Mouse (Mus musculus): ENCODE measurements around the gene Klrb1f.
"Not testable (repeated sequence)": the region's sequence is repeated elsewhere in the genome, so short reads cannot be mapped to it uniquely, and the experiment has no call there.

Gene Klrb1f

DNA sequence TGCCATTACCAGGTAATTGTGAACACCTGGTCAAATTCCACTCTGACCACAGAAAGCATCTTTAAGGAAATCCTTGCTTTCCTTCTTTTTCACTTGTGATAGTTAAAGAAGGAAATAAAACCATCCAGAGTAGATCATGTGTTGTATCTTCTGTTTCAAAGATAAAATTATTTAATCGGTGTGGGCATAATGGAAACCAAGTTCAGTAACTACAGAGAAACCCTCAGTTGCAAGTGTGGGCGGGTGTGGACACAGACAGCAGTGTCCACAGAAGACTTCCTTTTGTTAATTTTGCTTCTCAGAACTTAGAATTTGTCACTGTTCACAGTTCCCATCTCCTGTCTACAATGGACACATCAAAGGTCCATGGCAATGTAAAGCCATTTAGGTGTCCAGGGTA is at the start of gene Klrb1f:
Gene Klrb1f, plus strand, starts transcription at position 301 of the 400 bp plus-strand sequence.
- CTCF ChIA-PET = no interaction called here
- POLR2A ChIA-PET = no interaction called here

- CTCF ChIA-PET = no interaction called here
- POLR2A ChIA-PET = interaction anchor here in 1 of 4 experiments (1.0 kb wide), 1 partner anchor 76 kb away, joined by 3 read pairs; no protein-coding TSS in a partner anchor
Observed at GRCm38 (mm10) chr6:128996054-128996767, 49.5 kb upstream of the Klrb1f start.

DNA sequence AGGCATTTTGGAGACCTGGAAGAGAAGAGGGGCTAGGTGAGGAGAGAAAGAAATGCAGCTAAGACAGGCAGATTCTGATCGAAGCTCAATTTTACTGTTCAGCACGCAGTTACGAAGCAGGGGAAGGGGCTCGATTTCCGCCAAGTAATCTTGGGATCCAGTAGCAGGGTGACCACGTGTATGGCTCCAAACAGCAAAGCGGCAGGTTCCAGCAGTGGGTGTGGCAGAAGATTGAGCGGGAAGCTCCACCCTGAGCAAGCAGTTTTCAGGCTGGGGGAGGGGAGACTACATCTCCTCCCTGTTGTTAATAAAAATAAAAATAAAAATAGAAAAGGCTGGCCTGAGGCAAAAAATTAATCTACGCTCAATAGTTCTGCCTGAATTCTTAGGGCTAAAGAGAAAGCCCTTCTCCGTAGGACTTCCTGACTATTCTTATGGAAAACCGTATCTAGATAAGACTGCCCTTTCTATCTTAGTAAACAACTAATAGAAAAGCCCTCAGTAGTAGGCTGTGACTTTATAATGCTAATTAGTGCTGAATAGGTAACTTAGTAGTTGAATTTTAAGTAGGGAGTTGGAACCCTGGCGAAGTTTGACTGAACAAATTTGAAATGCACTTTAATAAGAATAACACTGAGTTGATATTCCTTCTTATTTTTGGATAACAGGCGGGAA is 48.8 kb upstream of the Klrb1f start:
- POLR2A ChIA-PET = interaction anchor here in 1 of 4 experiments (1.0 kb wide), 1 partner anchor 75 kb away, joined by 3 read pairs; no protein-coding TSS in a partner anchor
- CTCF ChIA-PET = no interaction called here

GRCm38 (mm10) chr6:129001392-129001791 is 44.3 kb upstream of the Klrb1f start:
- POLR2A ChIA-PET = no interaction called here
- CTCF ChIA-PET = no interaction called here

GRCm38 (mm10) chr6:129008552-129008951 is 37.1 kb upstream of the Klrb1f start:
- CTCF ChIA-PET = no interaction called here

DNA sequence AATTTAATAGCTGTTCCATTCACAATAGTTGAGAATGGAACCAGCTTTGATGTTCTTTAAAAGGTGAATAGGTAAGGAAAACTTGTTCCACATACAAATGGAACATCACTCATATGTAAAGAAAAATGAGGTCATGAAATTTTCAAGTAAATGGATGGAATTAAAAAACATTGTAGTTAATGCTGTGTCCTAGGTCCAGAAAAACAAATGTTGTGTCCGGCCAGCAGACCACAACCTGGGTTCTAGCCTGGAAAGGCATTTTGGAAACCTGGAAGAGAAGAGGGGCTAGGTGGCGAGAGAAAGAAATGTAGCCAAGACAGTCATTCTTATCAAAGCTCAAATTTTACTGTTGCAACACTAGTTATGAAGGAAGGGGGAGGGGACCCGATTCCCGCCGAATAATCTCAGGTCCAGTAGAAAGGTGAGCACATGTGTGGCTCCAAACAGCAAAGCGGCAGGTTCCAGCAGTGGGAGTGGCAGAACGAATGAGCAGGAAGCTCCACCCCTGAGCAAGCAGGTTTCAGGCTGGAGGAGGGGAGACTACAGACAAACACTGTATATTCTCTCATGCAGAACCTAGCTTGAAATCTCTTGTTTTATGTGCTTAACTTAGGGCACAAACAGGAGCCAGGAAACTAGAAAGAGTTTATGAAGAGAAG is 35.7 kb upstream of the Klrb1f start:
- POLR2A ChIA-PET = interaction anchor here in 1 of 4 experiments (0.6 kb wide), 1 partner anchor 209 kb away, joined by 8 read pairs; no protein-coding TSS in a partner anchor
- CTCF ChIA-PET = not testable (repeated sequence)

More at GRCm38 (mm10) chr6:129008552-129008951, 37.1 kb upstream of the Klrb1f start:
- POLR2A ChIA-PET = no interaction called here

- ChIA-PET POLR2A (interaction anchor here in 1 of 4 experiments (0.6 kb wide), 1 partner anchor 209 kb away, joined by 8 read pairs; no protein-coding TSS in a partner anchor), CTCF (no interaction called here)
Observed at GRCm38 (mm10) chr6:129010505-129010873, 35.2 kb upstream of the Klrb1f start.

GRCm38 (mm10) chr6:129012012-129012411 is 33.7 kb upstream of the Klrb1f start:
- POLR2A ChIA-PET, CTCF ChIA-PET: not testable (repeated sequence)

- ChIA-PET CTCF (no interaction called here), POLR2A (no interaction called here)
Observed at GRCm38 (mm10) chr6:129012966-129013365, 32.7 kb upstream of the Klrb1f start.

DNA sequence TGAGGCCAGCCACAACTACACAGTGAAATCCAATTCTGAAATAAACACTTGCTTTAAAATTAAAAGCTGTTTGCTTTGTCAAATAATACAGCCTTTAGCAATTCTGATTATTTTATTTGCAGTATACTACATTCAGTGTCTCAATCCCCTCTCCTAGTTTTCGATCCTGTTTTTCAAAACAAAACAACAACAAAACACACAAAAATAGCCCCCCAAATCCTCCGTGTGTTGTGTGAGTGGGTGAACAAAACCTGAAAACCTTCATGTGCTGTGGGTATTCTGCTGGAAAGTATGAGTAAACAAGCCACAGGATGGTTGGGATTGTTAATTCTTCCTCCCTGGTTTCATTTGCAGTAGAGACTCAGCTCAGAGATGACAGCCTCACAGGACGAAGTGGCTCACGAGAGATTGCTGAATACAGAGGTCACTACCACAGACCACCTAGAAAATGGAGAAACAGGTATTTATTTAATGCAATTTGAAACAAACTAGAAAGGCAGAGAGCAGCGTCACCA is 31.9 kb upstream of the Klrb1f start:
- POLR2A ChIA-PET = no interaction called here
- CTCF ChIA-PET = no interaction called here

DNA sequence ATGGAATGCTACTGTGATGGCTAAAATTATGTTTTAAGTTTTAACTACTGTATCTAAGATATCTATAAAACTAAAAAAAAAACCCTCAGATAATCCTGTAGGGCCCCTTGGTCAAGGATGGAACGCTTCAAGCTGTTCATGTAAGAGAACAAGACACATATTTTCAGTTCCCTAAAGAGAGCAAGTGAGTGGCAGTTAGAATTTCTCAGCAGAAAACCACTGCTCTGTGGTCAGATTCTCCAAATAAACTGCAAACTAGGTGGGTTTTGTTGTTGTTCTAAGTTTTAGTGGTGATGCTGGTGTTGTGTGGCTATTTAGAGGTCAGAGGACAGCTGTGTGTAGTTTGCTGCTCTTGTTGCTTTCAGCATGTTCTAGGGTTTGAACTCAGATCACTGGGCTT is 31.3 kb upstream of the Klrb1f start:
- CTCF ChIA-PET = no interaction called here
- POLR2A ChIA-PET = no interaction called here

- CTCF ChIA-PET = no interaction called here
- POLR2A ChIA-PET = interaction anchor here in 1 of 4 experiments (0.6 kb wide), 1 partner anchor 479 kb away, joined by 3 read pairs; no protein-coding TSS in a partner anchor
Observed at GRCm38 (mm10) chr6:129027451-129028248, 18.1 kb upstream of the Klrb1f start.

DNA sequence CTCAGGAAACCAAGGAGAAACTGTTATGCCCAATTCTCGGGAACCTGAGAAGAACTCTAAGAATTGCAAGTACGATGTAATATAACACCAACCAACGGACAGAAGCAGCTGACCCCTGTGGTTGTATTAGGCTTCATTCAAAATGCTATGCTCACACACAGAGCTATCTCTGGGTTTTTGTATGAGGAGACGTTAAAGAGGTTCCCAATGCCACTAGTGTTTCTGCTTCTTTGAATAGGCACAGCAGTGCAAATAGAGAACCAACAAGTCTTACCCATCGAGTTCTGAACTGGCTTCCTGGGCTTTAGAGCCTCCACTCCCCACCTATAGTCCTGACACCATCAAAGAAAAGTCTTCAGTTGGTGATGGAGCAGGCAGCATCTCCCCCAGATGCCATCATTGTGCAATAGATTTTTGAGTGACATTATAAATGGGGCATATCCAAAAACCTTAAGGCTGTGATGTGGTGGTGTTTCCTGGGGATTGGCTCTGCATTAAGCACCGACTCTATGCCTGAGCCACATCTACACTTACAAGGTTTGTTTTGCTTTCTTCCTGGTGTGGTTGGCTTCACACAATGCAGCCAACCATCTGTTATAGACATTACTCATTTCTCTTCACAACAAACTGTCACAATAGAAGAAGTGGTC is 15.4 kb upstream of the Klrb1f start:
- CTCF ChIA-PET = no interaction called here
- POLR2A ChIA-PET = no interaction called here

- ChIA-PET CTCF (no interaction called here), POLR2A (no interaction called here)
Observed at GRCm38 (mm10) chr6:129030964-129031363, 14.7 kb upstream of the Klrb1f start.

- ChIA-PET POLR2A (no interaction called here), CTCF (interaction anchor here in 2 of 4 experiments (0.6 to 2.2 kb wide), 2 partner anchors 99 to 204 kb away, joined by 4 to 15 read pairs; no protein-coding TSS in a partner anchor)
Observed at GRCm38 (mm10) chr6:129033397-129033796, 12.3 kb upstream of the Klrb1f start.

DNA sequence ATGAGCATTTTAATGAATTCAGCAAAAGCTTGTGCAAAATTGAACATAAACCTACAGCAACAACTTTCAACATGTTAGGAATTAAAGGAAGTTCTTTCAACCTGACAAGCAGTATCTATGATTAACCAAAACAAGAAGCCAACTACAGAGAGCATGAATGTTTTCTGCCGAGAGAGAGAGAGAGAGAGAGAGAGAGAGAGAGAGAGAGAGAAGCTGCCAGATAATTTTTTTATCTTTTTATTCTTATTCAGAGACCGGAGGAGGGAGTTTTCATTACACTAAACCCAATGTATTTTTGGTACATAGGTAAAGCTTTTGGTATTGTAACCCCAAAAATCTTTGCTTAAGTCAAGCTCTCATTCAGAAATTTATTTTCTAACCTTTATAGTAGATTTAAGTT is 10.7 kb upstream of the Klrb1f start:
- CTCF ChIA-PET = interaction anchor here in 1 of 4 experiments (2.2 kb wide), 1 partner anchor 203 kb away, joined by 15 read pairs; no protein-coding TSS in a partner anchor

GRCm38 (mm10) chr6:129036326-129036725 is 9.4 kb upstream of the Klrb1f start:
- ChIA-PET CTCF (no interaction called here), POLR2A (no interaction called here)

More for the DNA sequence above, 10.7 kb upstream of the Klrb1f start:
- POLR2A ChIA-PET = no interaction called here

DNA sequence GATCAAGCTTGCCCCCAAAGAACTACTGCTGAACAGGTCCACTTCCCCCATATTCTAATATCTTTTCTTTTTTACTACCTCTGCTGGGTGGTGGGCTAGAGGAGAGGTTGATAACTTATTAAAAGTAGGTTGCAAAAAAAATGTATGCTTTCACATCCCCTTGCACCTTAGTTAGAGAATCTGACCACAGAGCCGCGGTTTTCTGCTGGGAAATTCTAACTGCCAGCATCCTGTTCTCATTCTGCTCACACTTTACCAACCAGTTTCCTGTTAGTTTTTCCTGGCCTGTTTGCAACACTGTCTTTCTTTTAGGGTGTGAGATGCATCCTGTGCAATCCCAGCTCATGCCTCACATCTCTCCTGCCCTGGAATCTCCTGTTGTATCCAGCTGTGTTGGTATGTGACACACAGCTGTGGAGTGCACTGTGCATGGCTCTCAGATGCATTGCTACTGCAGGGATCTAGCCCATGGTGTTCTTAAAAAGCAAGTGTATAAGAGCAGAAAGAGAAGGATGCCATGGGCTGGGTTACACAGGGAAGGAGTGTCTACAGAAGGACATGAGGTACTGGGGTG is 8.7 kb upstream of the Klrb1f start:
- ChIA-PET POLR2A (no interaction called here), CTCF (no interaction called here)

DNA sequence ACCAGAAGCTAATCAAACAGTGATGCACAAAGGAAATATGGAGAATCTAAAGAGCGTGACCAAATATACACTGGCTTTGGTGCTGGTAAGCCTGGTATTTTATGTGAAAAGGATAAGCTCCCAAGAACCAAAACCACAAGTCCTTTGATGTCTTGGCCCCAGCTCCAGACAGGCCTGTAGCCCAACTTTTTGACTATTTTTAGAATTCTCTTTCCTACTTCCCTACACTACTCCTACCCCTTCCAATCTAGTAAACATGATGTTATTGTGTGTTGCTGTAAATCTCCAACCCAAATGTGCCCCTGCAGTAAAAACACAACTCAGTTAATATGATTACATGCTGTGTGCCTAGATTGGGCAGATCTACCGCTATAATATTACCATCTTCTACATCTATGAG is 4.2 kb upstream of the Klrb1f start:
- ChIA-PET POLR2A (interaction anchor here in 2 of 4 experiments (0.5 to 1.2 kb wide), 2 partner anchors 44 to 63 kb away, joined by 3 to 4 read pairs; no protein-coding TSS in a partner anchor), CTCF (no interaction called here)

All from embryonic stem cell, embryonic (primary cell).